Mouse (Mus musculus): ENCODE measurements around the gene Rasal3. TPM values are rescaled to one million over a fixed set of nuclear protein-coding genes. Genes with fewer than 3 reads are reported as not detected.

Rasal3 gene
- polyA plus RNA-seq, 1 experiment: 17.4 TPM

- no peak for TF ChIP-seq CTCF (IDR thresholded peaks at IDR 0.05; ENCODE audit: insufficient read depth, low read length)
- TF ChIP-seq POLR2A (IDR thresholded peaks at IDR 0.05; ENCODE audit: borderline replicate concordance, extremely low read depth, low read depth, low read length): no peak
- Histone ChIP-seq H3K4me1 (ENCODE audit: control insufficient read depth, insufficient read depth, low read length) (no peaks in the 10 kb centered on the region), H3K4me3 (replicated peaks; ENCODE audit: extremely low read depth, low read depth, low read length) (no peak overlapping the region)
- no peak for DNase-seq
- WGBS: 19% methylated on average over 37 of the region's 37 CpGs
Observed at GRCm38 (mm10) chr17:32396266-32396665, 7.1 kb downstream of the Rasal3 start.

GRCm38 (mm10) chr17:32393944-32394343 lies 9.4 kb downstream of the Rasal3 start:
- no peaks in the 10 kb centered on the region; the same call in 1 of the 2 replicates for H3K4me1 ChIP-seq (ENCODE audit: control insufficient read depth, insufficient read depth, low read length)
- TF ChIP-seq POLR2A (IDR thresholded peaks at IDR 0.05; ENCODE audit: borderline replicate concordance, extremely low read depth, low read depth, low read length) (no peak), CTCF (IDR thresholded peaks at IDR 0.05; ENCODE audit: insufficient read depth, low read length) (no peak)
- WGBS: 78% methylated on average over 10 of the region's 10 CpGs
- DNase-seq: no peak
- H3K4me3 ChIP-seq (replicated peaks; ENCODE audit: extremely low read depth, low read depth, low read length): no peak overlapping the region

DNA sequence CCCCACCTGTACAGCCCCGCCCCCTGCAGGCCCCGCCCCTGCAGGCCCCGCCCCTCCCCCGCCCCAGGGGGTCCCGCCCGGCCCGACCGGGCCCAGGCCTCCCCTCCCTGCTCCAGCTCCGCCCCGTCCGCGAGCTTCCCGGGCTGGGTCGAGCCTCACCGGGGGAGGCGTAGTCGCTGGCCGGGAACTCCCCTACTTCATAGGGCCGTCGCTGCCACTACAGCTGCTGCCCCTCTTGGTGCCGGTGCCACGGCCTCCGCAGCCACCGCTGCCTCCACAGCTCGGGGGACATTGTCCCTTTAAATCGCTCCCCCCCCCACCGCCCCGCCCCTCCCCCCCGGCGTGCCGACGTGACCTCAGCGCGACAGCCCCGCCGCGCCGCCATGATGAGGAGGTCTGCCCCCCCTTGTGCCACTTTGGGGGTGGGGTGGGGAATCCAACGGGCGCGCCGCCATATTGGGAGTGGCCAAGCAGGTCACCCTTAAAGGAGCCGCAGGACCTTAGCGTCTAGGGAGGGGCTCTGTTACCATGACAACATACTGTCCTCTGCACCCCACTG lies 14.2 kb downstream of the Rasal3 start, which contains the start of gene Wiz:
TSS of gene Wiz (minus strand) at position 339 of the 559 bp plus-strand sequence.
- WGBS: under 1% methylated on average over 36 of the region's 44 CpGs
- peak; percentile 57; the same call in 1 of the 2 replicates for TF ChIP-seq POLR2A (IDR thresholded peaks at IDR 0.05; ENCODE audit: borderline replicate concordance, extremely low read depth, low read depth, low read length)
- no peak for TF ChIP-seq CTCF (IDR thresholded peaks at IDR 0.05; ENCODE audit: insufficient read depth, low read length)
- peak; percentile 95 for DNase-seq
- no peaks in the 10 kb centered on the region; the same call in none of the 2 replicates for H3K4me1 ChIP-seq (ENCODE audit: control insufficient read depth, insufficient read depth, low read length)
- peak within 1 kb of the TSS; percentile 88 for H3K4me3 ChIP-seq (replicated peaks; ENCODE audit: extremely low read depth, low read depth, low read length)

GRCm38 (mm10) chr17:32388370-32389100 lies 14.8 kb downstream of the Rasal3 start:
- DNase-seq: peak; percentile 55
- 1% methylated on average over 39 of the region's 39 CpGs for WGBS
- H3K4me1 ChIP-seq (ENCODE audit: control insufficient read depth, insufficient read depth, low read length): no peaks in the 10 kb centered on the region; the same call in none of the 2 replicates
- TF ChIP-seq POLR2A (IDR thresholded peaks at IDR 0.05; ENCODE audit: borderline replicate concordance, extremely low read depth, low read depth, low read length) (no peak), CTCF (IDR thresholded peaks at IDR 0.05; ENCODE audit: insufficient read depth, low read length) (no peak)
- H3K4me3 ChIP-seq (replicated peaks; ENCODE audit: extremely low read depth, low read depth, low read length): peak overlapping the region; percentile 88

DNA sequence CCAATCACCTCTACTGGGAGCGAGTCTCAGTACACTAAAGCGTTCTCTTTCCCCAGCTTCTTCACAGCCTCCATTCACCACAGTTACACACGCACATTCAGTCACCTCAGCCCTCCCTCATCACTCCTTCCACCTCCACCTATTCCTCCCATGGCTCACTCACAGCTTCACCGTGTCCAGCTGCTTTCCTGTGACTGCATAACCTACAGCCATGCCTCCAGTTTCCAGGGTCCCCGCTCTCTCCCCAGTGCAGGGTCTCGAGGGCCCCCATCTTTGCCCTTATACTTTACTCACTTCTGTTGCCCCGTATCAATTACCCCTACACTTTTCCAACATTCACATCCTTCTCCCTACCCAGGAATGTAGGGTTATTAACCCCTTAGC lies 15.4 kb downstream of the Rasal3 start:
- 44% methylated on average over 7 of the region's 7 CpGs for WGBS
- no peak overlapping the region for H3K4me3 ChIP-seq (replicated peaks; ENCODE audit: extremely low read depth, low read depth, low read length)

GRCm38 (mm10) chr17:32386659-32387432 lies 16.5 kb downstream of the Rasal3 start:
- peak; percentile 42 for DNase-seq
- Histone ChIP-seq H3K4me1 (ENCODE audit: control insufficient read depth, insufficient read depth, low read length) (no peaks in the 10 kb centered on the region; the same call in none of the 2 replicates), H3K4me3 (replicated peaks; ENCODE audit: extremely low read depth, low read depth, low read length) (no peak overlapping the region)
- TF ChIP-seq POLR2A (IDR thresholded peaks at IDR 0.05; ENCODE audit: borderline replicate concordance, extremely low read depth, low read depth, low read length) (no peak), CTCF (IDR thresholded peaks at IDR 0.05; ENCODE audit: insufficient read depth, low read length) (peak; percentile 61)
- WGBS: 68% methylated on average over 9 of the region's 9 CpGs

More for the DNA sequence above, 15.4 kb downstream of the Rasal3 start:
- TF ChIP-seq POLR2A (IDR thresholded peaks at IDR 0.05; ENCODE audit: borderline replicate concordance, extremely low read depth, low read depth, low read length) (no peak), CTCF (IDR thresholded peaks at IDR 0.05; ENCODE audit: insufficient read depth, low read length) (no peak)
- DNase-seq: no peak
- H3K4me1 ChIP-seq (ENCODE audit: control insufficient read depth, insufficient read depth, low read length): no peaks in the 10 kb centered on the region; the same call in none of the 2 replicates

GRCm38 (mm10) chr17:32383661-32384060 lies 19.7 kb downstream of the Rasal3 start:
- TF ChIP-seq POLR2A (IDR thresholded peaks at IDR 0.05; ENCODE audit: borderline replicate concordance, extremely low read depth, low read depth, low read length) (no peak), CTCF (IDR thresholded peaks at IDR 0.05; ENCODE audit: insufficient read depth, low read length) (no peak)
- DNase-seq: no peak
- H3K4me1 ChIP-seq (ENCODE audit: control insufficient read depth, insufficient read depth, low read length): no peaks in the 10 kb centered on the region; the same call in 1 of the 2 replicates
- no peak overlapping the region for H3K4me3 ChIP-seq (replicated peaks; ENCODE audit: extremely low read depth, low read depth, low read length)
- 63% methylated on average over 5 of the region's 5 CpGs for WGBS

DNA sequence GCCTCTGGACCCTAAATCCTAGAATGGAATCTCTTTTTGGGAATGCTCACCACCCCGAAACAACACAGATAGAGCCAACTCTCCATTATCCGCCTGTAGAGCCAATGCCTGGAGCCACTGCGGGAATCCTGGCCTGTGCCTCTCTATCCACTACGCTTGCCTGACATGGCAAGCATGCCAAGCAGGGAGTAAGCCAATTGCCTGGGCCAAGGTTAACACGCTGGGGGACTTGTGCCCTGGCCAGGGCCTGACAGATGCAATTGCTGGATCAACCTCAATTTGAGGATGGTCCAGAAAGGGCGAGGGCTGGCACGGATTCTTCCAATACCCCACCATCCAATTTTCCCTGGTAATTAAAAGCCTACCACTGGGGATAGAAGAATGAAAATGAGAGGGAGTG lies 20.8 kb downstream of the Rasal3 start:
- WGBS: 89% methylated on average over 7 of the region's 7 CpGs
- no peak for TF ChIP-seq CTCF (IDR thresholded peaks at IDR 0.05; ENCODE audit: insufficient read depth, low read length)
- TF ChIP-seq POLR2A (IDR thresholded peaks at IDR 0.05; ENCODE audit: borderline replicate concordance, extremely low read depth, low read depth, low read length): no peak
- DNase-seq: no peak
- Histone ChIP-seq H3K4me1 (ENCODE audit: control insufficient read depth, insufficient read depth, low read length) (no peaks in the 10 kb centered on the region), H3K4me3 (replicated peaks; ENCODE audit: extremely low read depth, low read depth, low read length) (no peak overlapping the region)

GRCm38 (mm10) chr17:32378786-32379185 lies 24.6 kb downstream of the Rasal3 start:
- TF ChIP-seq CTCF (IDR thresholded peaks at IDR 0.05; ENCODE audit: insufficient read depth, low read length) (no peak), POLR2A (IDR thresholded peaks at IDR 0.05; ENCODE audit: borderline replicate concordance, extremely low read depth, low read depth, low read length) (no peak)
- 71% methylated on average over 2 of the region's 2 CpGs for WGBS
- no peaks in the 10 kb centered on the region for H3K4me1 ChIP-seq (ENCODE audit: control insufficient read depth, insufficient read depth, low read length)
- H3K4me3 ChIP-seq (replicated peaks; ENCODE audit: extremely low read depth, low read depth, low read length): no peak overlapping the region
- DNase-seq: no peak
